Mouse (Mus musculus) embryo, embryonic 11 days (tissue): ENCODE data around the gene Ndufa10.

ENCODE experiments used
- DNase-seq: peaks from one replicate; pipeline ENCODE4 v3.0.0-alpha.2; 2015

The Ndufa10 gene

GRCm38 (mm10) chr1:92430991-92431390 is 42.7 kb downstream of the Ndufa10 start:
- no peak for DNase-seq

DNA sequence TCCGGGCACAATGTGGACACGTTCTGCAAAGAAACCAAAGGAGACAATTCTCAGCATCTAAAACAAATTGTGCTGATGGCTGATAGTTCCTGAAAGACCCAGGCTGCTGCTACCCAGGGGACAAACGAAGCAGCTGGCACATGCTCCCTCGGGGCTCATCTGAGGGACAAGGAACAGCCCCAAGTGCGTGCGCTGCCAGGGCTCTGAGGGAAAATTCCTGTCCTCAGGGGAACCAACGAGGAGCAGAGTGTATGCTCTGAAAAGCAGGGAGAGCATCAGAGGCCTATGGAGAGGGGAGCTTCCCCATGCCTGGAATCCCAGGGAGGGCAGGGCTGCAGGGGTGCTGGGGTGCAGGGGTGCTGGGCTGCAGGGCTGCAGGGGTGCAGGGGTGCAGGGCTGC is 48.9 kb downstream of the Ndufa10 start:
- DNase-seq, result no peak

GRCm38 (mm10) chr1:92405131-92405530 is 68.5 kb downstream of the Ndufa10 start:
- no peak for DNase-seq

- DNase-seq, result no peak
These were observed 73.1 kb downstream of the Ndufa10 start for GRCm38 (mm10) chr1:92400556-92400955.

DNA sequence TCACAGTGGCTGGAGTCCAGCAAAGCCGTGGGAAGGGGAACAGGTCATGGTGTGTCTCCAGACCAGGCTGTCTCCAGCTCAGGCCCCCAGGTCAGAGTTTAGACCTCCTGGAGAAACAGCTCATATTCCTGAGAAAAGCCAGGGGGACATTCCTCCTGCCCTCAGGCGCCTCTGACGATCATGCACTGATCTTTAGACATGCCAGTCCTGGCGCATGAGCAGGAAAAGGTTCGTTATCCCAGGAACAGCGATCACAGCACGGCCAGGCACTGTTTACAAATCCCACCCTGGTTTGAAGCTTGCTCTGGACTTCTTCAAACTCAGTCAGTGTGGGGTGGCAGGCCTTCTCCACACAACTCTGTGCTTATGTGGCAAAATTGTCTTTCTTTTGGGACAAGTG is 75.1 kb downstream of the Ndufa10 start:
- peak; percentile 29 for DNase-seq

- peak; percentile 47 for DNase-seq
These were observed 76.1 kb downstream of the Ndufa10 start for GRCm38 (mm10) chr1:92397511-92398051.

- DNase-seq, result no peak
These were observed 79.4 kb downstream of the Ndufa10 start for GRCm38 (mm10) chr1:92394279-92394678.

DNA sequence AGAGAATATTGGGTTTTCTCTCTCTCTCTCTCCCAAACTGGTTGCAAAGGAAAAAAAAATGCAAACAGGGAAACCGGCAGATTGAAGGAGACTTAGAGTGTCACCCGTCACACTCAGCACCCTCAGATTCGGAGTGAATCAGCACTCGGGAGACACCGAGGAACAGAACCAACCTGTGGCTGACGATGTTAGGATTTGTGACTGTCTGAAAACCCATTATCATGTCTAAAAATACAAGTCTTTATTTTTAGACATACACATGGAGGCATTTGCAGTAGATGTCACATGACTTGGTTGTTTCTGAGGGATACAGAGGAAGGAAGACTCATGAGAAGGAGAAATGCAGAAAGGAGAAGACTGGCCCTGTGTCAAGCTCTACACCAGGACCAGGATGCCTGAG is 80.5 kb downstream of the Ndufa10 start:
- DNase-seq, result no peak
